Mouse (Mus musculus): ENCODE measurements around the gene Cpeb4. TPM values are rescaled to one million over a fixed set of nuclear protein-coding genes. Genes with fewer than 3 reads are reported as not detected.
"Not testable (repeated sequence)": the region's sequence is repeated elsewhere in the genome, so short reads cannot be mapped to it uniquely, and the experiment has no call there.

Gene Cpeb4
- polyA plus RNA-seq, 1 experiment from 2014 or later = 6.2 TPM

- H3K4me2 ChIP-seq = no peak overlapping the region
- no peaks in the 10 kb centered on the region for H3K4me1 ChIP-seq
- no peak overlapping the region for H3K27ac ChIP-seq (replicated peaks)
- no peak overlapping the region for H3K9ac ChIP-seq
- H3K36me3 ChIP-seq = no peaks in the 10 kb centered on the region
- H3K4me3 ChIP-seq = no peak overlapping the region
- no peak for ATAC-seq (ENCODE audit: extremely low read depth, insufficient number of reproducible peaks, low FRiP score, low TSS enrichment)
- H3K27me3 ChIP-seq (replicated peaks) = no peaks in the 10 kb centered on the region
- H3K9me3 ChIP-seq = peaks cover 12% of the 10 kb centered on the region; the same call in 1 of the 2 replicates
- 80% methylated on average over 7 of the region's 7 CpGs for WGBS
These were observed 109.8 kb downstream of the Cpeb4 start for GRCm38 (mm10) chr11:31981830-31982229.

GRCm38 (mm10) chr11:31982247-31982943 lies 110.4 kb downstream of the Cpeb4 start:
- H3K4me1 ChIP-seq; H3K9ac ChIP-seq; H3K4me3 ChIP-seq; ATAC-seq (ENCODE audit: extremely low read depth, insufficient number of reproducible peaks, low FRiP score, low TSS enrichment); H3K27ac ChIP-seq (replicated peaks); H3K27me3 ChIP-seq (replicated peaks); H3K36me3 ChIP-seq; H3K4me2 ChIP-seq: not testable (repeated sequence)
- peaks cover 12% of the 10 kb centered on the region; the same call in 1 of the 2 replicates for H3K9me3 ChIP-seq
- 74% methylated on average over 13 of the region's 13 CpGs for WGBS

GRCm38 (mm10) chr11:31983249-31983648 lies 111.2 kb downstream of the Cpeb4 start:
- Histone ChIP-seq H3K4me1 (no peaks in the 10 kb centered on the region), H3K27ac (replicated peaks) (no peak overlapping the region), H3K4me2 (no peak overlapping the region), H3K9ac (no peak overlapping the region), H3K36me3 (no peaks in the 10 kb centered on the region), H3K27me3 (replicated peaks) (no peaks in the 10 kb centered on the region), H3K9me3 (peaks cover 12% of the 10 kb centered on the region; the same call in 1 of the 2 replicates), H3K4me3 (no peak overlapping the region)
- no peak for ATAC-seq (ENCODE audit: extremely low read depth, insufficient number of reproducible peaks, low FRiP score, low TSS enrichment)

- Histone ChIP-seq H3K9ac (no peak overlapping the region), H3K4me2 (no peak overlapping the region), H3K9me3 (peaks cover 6% of the 10 kb centered on the region; the same call in 1 of the 2 replicates), H3K4me1 (no peaks in the 10 kb centered on the region), H3K36me3 (no peaks in the 10 kb centered on the region), H3K27ac (replicated peaks) (no peak overlapping the region), H3K27me3 (replicated peaks) (no peaks in the 10 kb centered on the region), H3K4me3 (no peak overlapping the region)
- ATAC-seq (ENCODE audit: extremely low read depth, insufficient number of reproducible peaks, low FRiP score, low TSS enrichment) = no peak
- 60% methylated on average over 2 of the region's 2 CpGs for WGBS
These were observed 112.8 kb downstream of the Cpeb4 start for GRCm38 (mm10) chr11:31984786-31985185.

Other genes with a start within 250 kb of the Cpeb4 start
- gene Bod1, start 200.3 kb upstream of the Cpeb4 start, polyA plus RNA-seq (2015; fragmentation: Nextera tagmentation; extraction: Ambion mirVana) = 68.0 and 75.9 TPM in 2 replicates
- 0.25 and 0.39 TPM in 2 replicates for gene 4930524B15Rik, start 93.4 kb downstream of the Cpeb4 start, polyA plus RNA-seq (2015; fragmentation: Nextera tagmentation; extraction: Ambion mirVana)
- 0.88 and 0.97 TPM in 2 replicates for gene Nsg2, start 128.3 kb downstream of the Cpeb4 start, polyA plus RNA-seq (2015; fragmentation: Nextera tagmentation; extraction: Ambion mirVana)